Mouse (Mus musculus): ENCODE measurements around the gene Tubb4a.

Gene Tubb4a

GRCm38 (mm10) chr17:57099629-57100325 lies 12.2 kb upstream of the Tubb4a start:
- peak in 1 of 2 experiments; percentile 23 for DNase-seq

GRCm38 (mm10) chr17:57098321-57098720 lies 10.7 kb upstream of the Tubb4a start:
- DNase-seq, result no peak

DNA sequence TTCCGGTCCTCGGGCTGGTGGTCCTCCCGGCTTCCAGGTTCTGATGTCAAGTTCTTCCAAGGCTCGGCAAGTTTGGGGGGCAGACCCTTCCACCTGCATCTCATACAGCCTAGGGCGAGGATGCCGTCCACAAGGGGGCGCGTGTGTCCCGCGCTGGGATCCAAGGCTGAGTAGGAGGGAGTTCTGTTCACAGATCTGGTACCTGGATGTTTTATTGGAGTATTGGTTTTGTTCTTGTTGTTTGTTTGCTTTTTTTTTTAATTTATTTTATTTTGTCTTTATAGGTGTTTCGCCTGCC lies 9.0 kb upstream of the Tubb4a start:
- peak; percentile 90 to 94 for DNase-seq

GRCm38 (mm10) chr17:57095855-57096622 lies 8.5 kb upstream of the Tubb4a start:
- DNase-seq, result peak in 1 of 2 experiments; percentile 32

- no peak for DNase-seq
Observed at GRCm38 (mm10) chr17:57094222-57094621, 6.6 kb upstream of the Tubb4a start.

DNA sequence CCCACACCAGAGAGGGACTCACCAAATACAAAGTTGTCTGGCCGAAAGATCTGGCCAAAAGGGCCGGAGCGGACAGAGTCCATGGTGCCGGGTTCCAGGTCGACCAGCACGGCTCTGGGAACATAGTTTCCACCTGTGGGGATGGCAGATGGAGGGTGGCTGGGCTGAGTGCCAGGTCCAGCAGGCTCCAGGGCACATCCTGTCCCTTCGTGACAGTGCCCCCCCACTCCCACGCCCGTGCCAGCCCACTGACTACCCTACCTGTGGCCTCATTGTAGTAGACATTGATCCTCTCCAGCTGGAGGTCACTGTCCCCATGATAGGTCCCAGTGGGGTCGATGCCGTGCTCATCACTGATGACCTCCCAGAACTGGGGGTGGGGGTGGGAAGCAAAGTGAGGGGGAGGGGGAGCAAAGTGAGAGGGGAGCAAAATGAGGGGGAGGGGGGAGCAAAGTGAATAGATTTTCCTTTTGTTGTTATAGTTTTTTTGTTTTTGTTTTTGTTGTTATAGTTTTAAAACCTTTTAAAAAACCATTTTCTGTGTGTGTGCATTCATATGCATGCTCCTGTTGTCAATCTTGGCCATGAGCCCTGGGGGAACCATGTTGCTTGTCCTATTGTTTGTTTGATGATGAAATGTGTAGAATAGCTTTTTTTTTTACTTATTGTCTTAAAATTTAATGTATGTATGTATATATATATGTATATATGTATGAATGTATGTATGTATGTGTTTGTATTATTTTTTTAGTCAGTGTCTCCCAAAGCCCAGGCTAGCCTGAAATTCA lies 1.4 kb downstream of the Tubb4a start:
- DNase-seq, result peak; percentile 99

GRCm38 (mm10) chr17:57082481-57082880 lies 5.1 kb downstream of the Tubb4a start:
- peak; percentile 74 to 85 for DNase-seq

- DNase-seq, result peak; percentile 41 to 49
Observed at GRCm38 (mm10) chr17:57081234-57081842, 6.2 kb downstream of the Tubb4a start.

GRCm38 (mm10) chr17:57079919-57080318 lies 7.7 kb downstream of the Tubb4a start:
- DNase-seq, result no peak

DNA sequence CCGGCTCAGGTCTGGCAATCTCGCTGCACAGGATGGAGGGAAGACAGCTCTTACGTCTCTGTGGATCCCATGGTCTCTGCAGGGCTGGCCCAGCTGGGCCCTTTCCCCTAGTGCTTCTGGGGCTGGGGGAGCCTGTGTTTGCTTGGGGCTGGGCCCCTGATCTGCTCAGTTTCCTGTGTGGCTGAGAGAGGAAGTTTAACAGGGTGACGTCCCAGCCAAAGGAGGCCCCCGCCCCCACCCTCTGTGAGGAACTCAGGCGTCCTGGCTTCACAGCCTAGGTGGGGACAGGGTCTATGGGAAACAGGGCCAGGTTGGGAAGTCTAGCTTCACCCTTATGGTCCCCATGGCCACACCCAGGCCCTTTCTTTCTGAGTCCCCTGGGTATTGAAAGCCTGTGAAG lies 9.2 kb downstream of the Tubb4a start, which contains the start of gene Dennd1c:
Gene Dennd1c (minus strand): TSS at position 179 of the 400 bp plus-strand sequence.
- DNase-seq, result peak in 1 of 2 experiments; percentile 30

DNA sequence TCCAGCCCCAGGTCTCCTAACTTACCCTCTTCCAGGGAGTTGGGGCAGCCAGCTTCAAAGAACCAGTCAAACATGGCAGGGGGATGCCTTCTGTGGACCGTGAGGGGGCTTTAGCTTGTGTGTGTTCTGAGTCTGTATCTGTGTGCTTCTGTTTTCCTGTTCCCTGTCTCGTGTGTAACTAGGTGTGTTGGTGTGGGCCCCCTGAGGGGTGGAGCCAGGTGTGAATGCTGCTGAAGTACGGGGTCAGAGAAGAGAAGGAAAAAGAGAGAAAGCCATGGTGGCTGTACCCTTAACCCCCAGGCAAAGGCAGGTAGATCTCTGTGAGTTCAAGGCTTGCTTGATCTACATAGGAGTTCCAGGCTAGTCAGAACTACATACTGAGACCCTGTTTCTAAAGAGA lies 10.7 kb downstream of the Tubb4a start:
- DNase-seq, result no peak

- DNase-seq, result no peak
Observed at GRCm38 (mm10) chr17:57070699-57071098, 16.9 kb downstream of the Tubb4a start.

DNA sequence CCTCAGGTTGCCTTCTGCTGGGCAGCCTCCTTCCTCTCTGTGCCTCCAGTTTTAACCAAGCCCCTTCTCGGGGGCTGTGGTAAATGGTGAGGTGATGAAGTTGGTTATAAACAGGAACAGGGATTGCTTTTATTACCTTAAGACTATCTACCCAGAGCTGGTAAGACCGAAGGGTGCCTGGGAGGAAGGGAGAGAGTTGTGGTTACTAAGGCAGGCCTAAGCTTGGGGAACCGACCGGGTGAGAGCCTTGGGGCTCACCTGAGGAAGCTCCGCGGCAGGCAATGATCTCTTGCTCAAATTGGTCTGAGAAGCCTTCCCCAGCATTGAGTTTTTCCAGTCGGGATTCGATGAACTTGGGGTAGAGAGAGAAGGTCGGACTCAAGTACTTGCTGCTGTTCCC lies 17.3 kb downstream of the Tubb4a start:
- no peak for DNase-seq

DNA sequence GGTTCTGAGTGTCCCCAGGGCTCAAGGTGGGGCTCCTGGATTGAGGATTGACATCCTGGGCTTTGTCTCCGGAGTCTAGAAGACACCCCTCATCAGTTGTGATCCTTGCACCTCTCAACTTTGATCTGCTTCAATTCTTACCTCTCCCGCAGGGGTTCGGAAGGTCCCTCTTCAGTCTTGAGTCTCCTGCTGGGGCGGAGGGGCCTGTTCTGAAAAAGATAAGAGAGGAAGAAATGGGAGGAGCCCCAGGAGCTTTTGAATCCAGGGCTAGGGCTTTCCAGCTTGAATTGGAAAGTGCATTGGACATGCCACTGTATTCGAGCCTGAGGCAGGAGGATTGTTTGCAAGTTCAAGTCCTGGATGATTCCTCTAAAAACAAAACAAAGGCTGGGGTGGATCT lies 20.7 kb downstream of the Tubb4a start:
- no peak for DNase-seq

DNA sequence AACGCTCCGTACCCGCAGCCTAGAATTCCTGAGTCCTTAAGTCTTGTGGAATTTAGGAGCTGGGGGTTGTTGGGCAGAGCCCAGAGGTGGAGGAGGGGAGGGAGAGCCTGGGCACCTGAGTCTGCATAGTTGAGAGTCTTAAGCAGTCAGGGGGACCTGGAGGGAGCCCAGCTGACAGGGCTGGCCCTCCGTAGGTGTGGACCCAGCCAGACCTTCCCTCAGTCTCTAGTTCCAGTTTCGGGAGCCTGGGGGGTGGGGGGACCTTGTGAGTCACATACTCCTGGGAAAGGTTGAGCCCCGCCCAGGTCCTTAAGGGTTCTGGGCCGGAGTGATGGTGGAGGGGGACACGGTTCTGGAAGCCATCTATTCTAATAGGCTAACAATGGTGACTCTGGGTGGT lies 24.6 kb downstream of the Tubb4a start:
- DNase-seq, result no peak

- no peak for DNase-seq
Observed at GRCm38 (mm10) chr17:57062548-57062947, 25.0 kb downstream of the Tubb4a start.

- DNase-seq, result peak; percentile 50 to 68
Observed at GRCm38 (mm10) chr17:57062011-57062521, 25.5 kb downstream of the Tubb4a start.

- DNase-seq, result peak in 1 of 2 experiments; percentile 29
Observed at GRCm38 (mm10) chr17:57061069-57061468, 26.5 kb downstream of the Tubb4a start.

DNA sequence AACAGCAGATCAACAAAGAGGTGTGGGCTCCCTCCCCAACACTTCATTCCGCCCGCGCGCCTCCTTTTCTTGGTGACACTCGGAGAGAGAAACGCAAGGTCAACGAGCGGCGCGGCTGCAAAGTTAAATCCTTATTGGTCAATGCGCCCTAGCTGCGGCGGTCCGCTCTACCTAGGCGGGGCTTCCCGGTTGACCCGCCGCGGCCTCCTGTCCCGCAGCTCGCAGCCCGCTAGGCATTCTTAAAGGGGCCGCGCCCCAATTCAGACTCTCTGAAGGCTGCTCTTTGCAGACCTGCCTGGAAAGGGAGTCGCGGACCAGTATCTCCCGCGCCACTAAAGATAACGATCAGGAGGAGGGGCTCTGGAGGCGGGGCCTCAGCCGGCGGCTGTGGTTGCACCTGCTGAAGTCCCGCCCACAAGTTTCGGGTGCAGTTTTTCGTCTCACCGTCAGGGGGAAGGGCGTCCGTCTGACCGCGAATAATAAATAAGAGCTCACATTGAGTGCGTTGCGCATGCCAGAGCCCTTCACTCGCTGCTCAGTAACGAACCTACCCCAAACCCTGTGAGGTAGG lies 27.3 kb downstream of the Tubb4a start:
- peak; percentile 98 for DNase-seq

DNA sequence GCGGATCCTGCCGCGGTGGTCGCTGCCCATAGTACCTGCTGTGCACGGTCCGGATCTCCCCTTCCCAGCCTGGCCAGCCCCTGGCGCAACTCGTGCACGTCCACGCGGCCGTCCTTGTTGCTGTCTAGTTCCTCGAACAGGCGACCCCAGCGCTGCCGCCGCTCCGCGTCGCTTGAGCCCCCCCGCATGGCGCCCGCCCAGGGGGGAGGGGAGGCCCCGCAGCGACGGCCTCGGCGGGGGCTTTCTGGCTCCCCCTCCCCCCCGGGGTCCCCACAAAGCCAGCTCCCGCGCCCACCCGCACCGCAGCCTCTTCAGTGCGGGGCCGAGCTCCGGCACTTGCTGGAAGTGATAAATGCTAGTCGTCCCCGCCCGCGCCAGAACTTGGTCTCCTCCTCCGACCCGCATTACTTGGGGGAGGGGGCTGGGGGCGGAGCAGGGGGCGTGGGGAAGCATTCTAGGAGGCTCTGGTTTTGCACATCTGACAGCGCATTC lies 28.1 kb downstream of the Tubb4a start, which contains the start of gene Slc25a23:
Gene Slc25a23 (minus strand): TSS at position 378 of the 492 bp plus-strand sequence.
- DNase-seq, result peak; percentile 80 to 86

DNA sequence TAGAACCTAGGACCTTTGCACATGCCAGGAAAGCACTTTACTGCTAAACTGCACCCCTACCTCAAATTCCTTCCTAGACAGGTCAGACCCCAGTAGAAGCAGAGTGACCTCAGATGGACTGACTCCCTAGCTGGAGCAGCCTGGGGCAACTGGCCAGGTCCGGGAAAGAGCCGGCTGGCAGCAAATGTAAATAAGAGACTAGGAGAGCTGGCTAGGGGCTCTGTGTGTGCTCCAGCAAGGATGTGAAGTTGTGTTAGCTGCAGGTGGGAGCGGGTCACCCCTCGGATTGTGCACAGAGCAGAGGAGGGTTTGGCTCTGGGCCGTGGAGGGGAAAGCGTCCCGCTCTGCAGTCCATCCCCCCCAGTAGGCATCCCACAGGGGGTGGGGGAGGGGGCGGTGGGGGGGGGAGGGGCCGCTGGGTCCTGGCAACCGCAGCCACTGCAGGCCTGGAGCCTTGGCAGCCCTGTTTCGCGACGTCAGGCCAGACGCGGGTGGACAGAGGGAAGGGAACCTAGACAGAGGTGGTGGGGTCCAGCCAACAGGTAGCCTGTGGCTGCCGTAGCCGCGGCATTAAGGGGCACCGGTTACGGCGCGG lies 28.6 kb downstream of the Tubb4a start, which contains the start of gene Crb3:
Gene Crb3 (plus strand): TSS at position 215 of the 595 bp plus-strand sequence.
- peak; percentile 66 to 74 for DNase-seq

GRCm38 (mm10) chr17:57056246-57056645 lies 31.3 kb downstream of the Tubb4a start:
- no peak for DNase-seq

All from cerebellum, postnatal 25 days (tissue).